ENCODE assay signal across 28 mouse cellular contexts in genomic region chr12:16015596-16015995, GRCm38 (mm10).
A peak's percentile ranks its signal among the peaks of the same experiment; 100 is the strongest.
DNase-seq lines count a peak whose midpoint lies in the region; ATAC-seq and TF ChIP-seq lines count a peak whose summit lies in the region.
"Had no signal": no experiment of that assay in that cellular context is flagged by ENCODE, and none has a peak within 500 bp of the region (broad histone marks: within the 10 kb centered on the region; RNA-seq: fewer than 3 reads in every experiment).

No protein-coding gene starts in this region.

- TF ChIP-seq CTCF in ES-Bruce4 (IDR thresholded peaks at IDR 0.05; ENCODE audit: low read depth, low read length), result no peak

- H3K4me1 ChIP-seq in heart, embryonic 13.5 days, result peaks cover 16% of the 10 kb centered on the region
- H3K4me1 ChIP-seq in ES-Bruce4 (ENCODE audit: control insufficient read depth, insufficient read depth, low read length), result no peaks in the 10 kb centered on the region
- H3K4me1 ChIP-seq: midbrain, embryonic 15.5 days had no signal

- TF ChIP-seq EP300 in ES-Bruce4 (IDR thresholded peaks at IDR 0.05; ENCODE audit: insufficient read depth, low read depth, low read length), result no peak

- no peaks in the 10 kb centered on the region for H3K27me3 ChIP-seq in heart, embryonic 13.5 days (replicated peaks)
- H3K27me3 ChIP-seq in ES-Bruce4 (ENCODE audit: control insufficient read depth, insufficient read depth, low read length, poor library complexity, severe bottlenecking), result no peaks in the 10 kb centered on the region
- H3K27me3 ChIP-seq: kidney, embryonic 15.5 days; limb, embryonic 12.5 days; liver, embryonic 15.5 days; midbrain, embryonic 15.5 days; neural tube, embryonic 15.5 days had no signal

- WGBS in heart, embryonic 13.5 days, result 52% methylated on average over 2 of the region's 8 CpGs

- ATAC-seq in heart, embryonic 13.5 days (ENCODE audit: extremely low read depth, insufficient number of reproducible peaks, low FRiP score, low TSS enrichment), result no peak
- ATAC-seq in frontal cortex, adult (ENCODE audit: low TSS enrichment), result no peak
- ATAC-seq: forebrain, postnatal 0 days; hindbrain, embryonic 16.5 days; midbrain, embryonic 15.5 days had no signal

- H3K9ac ChIP-seq in heart, embryonic 13.5 days, result no peak overlapping the region
- H3K9ac ChIP-seq in ES-Bruce4 (ENCODE audit: low read depth, poor library complexity, severe bottlenecking), result peak overlapping the region; percentile 66; the same call in 1 of the 2 replicates
- H3K9ac ChIP-seq: forebrain, postnatal 0 days; kidney, embryonic 15.5 days; limb, embryonic 12.5 days; liver, embryonic 15.5 days; lung, embryonic 14.5 days; midbrain, embryonic 15.5 days; neural tube, embryonic 15.5 days had no signal

- no peak overlapping the region for H3K4me3 ChIP-seq in heart, embryonic 13.5 days
- peak overlapping the region; percentile 60 for H3K4me3 ChIP-seq in ES-Bruce4 (ENCODE audit: low read depth, low read length)
- H3K4me3 ChIP-seq: erythroblast, embryonic 14.5 days; kidney, embryonic 15.5 days; layer of hippocampus, adult 2 months; limb, embryonic 12.5 days; liver, embryonic 15.5 days; midbrain, embryonic 15.5 days; neural tube, embryonic 15.5 days had no signal

- peak; percentile 88 for DNase-seq in heart, adult 11 months
- no peak for DNase-seq in heart, postnatal 4 days
- no peak for DNase-seq in heart, postnatal 25 days (ENCODE audit: low spot score)
- peak; percentile 41 for DNase-seq in ZHBTc4 (ENCODE audit: low read depth, low spot score)
- no peak for DNase-seq in left cerebral cortex, adult 8-10 months (ENCODE audit: low spot score in 2 of 2)
- DNase-seq: cerebellum, adult 18-20 months; cerebellum, postnatal 14 days; forebrain, postnatal 0 days; gastrocnemius, postnatal 10 days; kidney, adult 18-20 months; kidney, postnatal 36 days; lung, embryonic 14.5 days; lung, postnatal 14 days; right cerebral cortex, adult 18-20 months; spleen, adult 18-20 months; thymus, adult 2 months; thymus, postnatal 36 days had no signal

- no peak for TF ChIP-seq POLR2A in ES-Bruce4 (IDR thresholded peaks at IDR 0.05; ENCODE audit: insufficient read depth, low read length)

- H3K36me3 ChIP-seq in heart, embryonic 13.5 days, result no peaks in the 10 kb centered on the region
- no peaks in the 10 kb centered on the region for H3K36me3 ChIP-seq in ES-Bruce4 (ENCODE audit: control insufficient read depth, insufficient read depth, low read length, poor library complexity, severe bottlenecking)
- H3K36me3 ChIP-seq: kidney, embryonic 15.5 days; limb, embryonic 12.5 days; liver, embryonic 15.5 days; midbrain, embryonic 15.5 days; neural tube, embryonic 15.5 days had no signal

- H3K27ac ChIP-seq in heart, embryonic 13.5 days (replicated peaks), result peak overlapping the region; percentile 51
- H3K27ac ChIP-seq in ES-Bruce4 (ENCODE audit: insufficient read depth, low read length), result peak overlapping the region; percentile 77
- H3K27ac ChIP-seq: kidney, embryonic 15.5 days; layer of hippocampus, adult 2 months; limb, embryonic 12.5 days; liver, embryonic 15.5 days; midbrain, embryonic 15.5 days; neural tube, embryonic 15.5 days had no signal

- intact Hi-C loops in heart, postnatal 25 days (cut with DNase I), result loop anchor here (5.0 to 10.0 kb wide), 6 partner anchors 117 to 411 kb away; partner anchors contain the start of gene Trib2

- no peaks in the 10 kb centered on the region for H3K9me3 ChIP-seq in heart, embryonic 13.5 days
- H3K9me3 ChIP-seq in ES-Bruce4 (replicated peaks; ENCODE audit: control insufficient read depth, insufficient read depth, low read length, poor library complexity, severe bottlenecking), result peaks cover 4% of the 10 kb centered on the region; the same call in 1 of the 2 replicates
- H3K9me3 ChIP-seq: kidney, embryonic 15.5 days; limb, embryonic 12.5 days; liver, embryonic 15.5 days; midbrain, embryonic 15.5 days; neural tube, embryonic 15.5 days had no signal

- no peak overlapping the region for H3K4me2 ChIP-seq in heart, embryonic 13.5 days
- H3K4me2 ChIP-seq: kidney, embryonic 15.5 days; limb, embryonic 12.5 days; liver, embryonic 15.5 days; lung, embryonic 14.5 days; midbrain, embryonic 15.5 days; neural tube, embryonic 15.5 days had no signal

Comparison
In these comparisons a context has a peak if more than half of its experiments do, and no peak if none do; other contexts are left out.
1. DNase-seq: peak in heart, adult 11 months (single experiment) and ZHBTc4 (single experiment); none in heart, postnatal 4 days (single experiment), heart, postnatal 25 days (single experiment) and left cerebral cortex, adult 8-10 months (0 of 2).